Mouse (Mus musculus) MEL (cell line): ENCODE measurements around the gene Vmn2r11.
"Not testable (repeated sequence)": the region's sequence is repeated elsewhere in the genome, so short reads cannot be mapped to it uniquely, and the experiment has no call there.

Experiments used
- MAX ChIP-seq: IDR thresholded peaks from 2 replicates; pipeline ENCODE4 v1.6.1; 2011; ENCODE audit warnings: low read length, improper control_type of control experiment
- NELFE ChIP-seq: IDR thresholded peaks from 2 replicates; pipeline ENCODE4 v1.6.1; 2011; ENCODE audit warnings: low read depth, low read length, improper control_type of control experiment
- USF1 ChIP-seq: IDR thresholded peaks from 2 replicates; pipeline ENCODE4 v1.6.1; 2014; ENCODE audit warnings: low read depth, mild to moderate bottlenecking, inconsistent platforms, low read length, improper control_type of control experiment, moderate library complexity
- ZC3H11A ChIP-seq: IDR thresholded peaks from 2 replicates; pipeline ENCODE4 v1.6.1; 2012; ENCODE audit warnings: low read depth, mild to moderate bottlenecking, inconsistent platforms, low read length, improper control_type of control experiment
- ZKSCAN1 ChIP-seq: IDR thresholded peaks from 2 replicates; pipeline ENCODE4 v1.6.1; 2012; ENCODE audit warnings: low read depth, mild to moderate bottlenecking, inconsistent platforms, low read length, improper control_type of control experiment, moderate library complexity
- ZMIZ1 ChIP-seq: IDR thresholded peaks from 2 replicates; pipeline ENCODE4 v1.6.1; 2012; ENCODE audit warnings: low read depth, mild to moderate bottlenecking, inconsistent platforms, low read length, improper control_type of control experiment, moderate library complexity

DNA sequence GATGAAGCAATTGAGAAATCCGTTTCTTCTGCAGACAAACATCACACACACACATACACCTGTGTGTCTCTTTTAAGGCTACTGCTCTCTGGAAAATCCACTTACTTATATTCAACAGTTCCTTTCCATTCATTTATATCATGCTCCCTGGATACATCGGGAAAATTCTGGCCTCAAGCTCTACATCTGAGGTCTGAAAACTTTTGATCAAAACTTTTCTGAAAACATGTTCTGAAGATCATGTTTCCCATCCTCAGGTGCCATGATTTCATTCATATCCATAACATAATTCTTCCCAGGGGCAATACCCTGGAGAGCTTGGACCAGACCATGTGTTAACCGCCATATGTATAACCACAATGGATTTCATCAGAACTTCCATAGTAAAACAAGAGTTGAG lies at the start of gene Vmn2r11:
- TF ChIP-seq USF1, MAX, NELFE, ZMIZ1, ZC3H11A, ZKSCAN1: not testable (repeated sequence)
